Mouse (Mus musculus): ENCODE data around the gene Dusp3. TPM values are rescaled to one million over a fixed set of nuclear protein-coding genes. Genes with fewer than 3 reads are reported as not detected.

The Dusp3 gene
- polyA plus RNA-seq, 1 experiment from 2014 or later, result 24.4 TPM

DNA sequence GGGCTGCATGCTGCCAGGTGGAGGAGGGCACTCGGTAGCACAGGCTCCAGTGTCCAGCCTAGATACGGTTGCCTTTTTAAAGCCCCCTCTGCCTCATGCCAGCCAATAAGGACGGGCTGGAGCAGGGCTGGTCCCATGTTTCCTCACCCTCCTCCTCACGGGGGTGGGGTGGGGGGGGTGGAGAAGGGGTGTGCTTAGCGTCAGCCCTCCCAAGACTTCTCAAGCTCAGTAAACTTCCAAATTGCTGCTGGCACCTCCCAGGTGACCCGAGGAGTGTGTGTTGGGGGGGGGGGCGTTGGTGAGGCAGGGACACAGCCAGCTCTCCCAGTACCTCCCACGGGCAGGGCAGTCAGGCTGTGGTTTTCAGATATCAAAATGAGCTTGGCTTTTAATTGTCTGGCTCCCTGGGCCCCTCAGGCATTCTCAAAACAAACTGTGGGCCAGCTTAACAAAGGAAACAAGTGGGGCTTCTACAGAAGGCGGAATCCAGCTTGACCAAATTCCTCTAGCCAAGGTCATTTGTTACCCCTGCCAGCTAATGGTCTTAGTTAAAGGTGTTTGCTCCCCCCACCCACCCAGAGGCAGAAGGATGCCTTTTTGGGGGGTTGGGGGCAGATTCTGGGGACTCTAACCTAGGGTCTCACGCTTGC, 19.7 kb downstream of the Dusp3 start, which contains the start of gene Sost:
Gene Sost, minus strand, starts transcription at position 51 of the 650 bp plus-strand sequence.
- peaks cover 17% of the 10 kb centered on the region for H3K27me3 ChIP-seq (ENCODE audit: control insufficient read depth, insufficient read depth, low read length)
- ATAC-seq (ENCODE audit: low read depth), result no peak
- WGBS, result 14% methylated on average over 10 of the region's 10 CpGs

DNA sequence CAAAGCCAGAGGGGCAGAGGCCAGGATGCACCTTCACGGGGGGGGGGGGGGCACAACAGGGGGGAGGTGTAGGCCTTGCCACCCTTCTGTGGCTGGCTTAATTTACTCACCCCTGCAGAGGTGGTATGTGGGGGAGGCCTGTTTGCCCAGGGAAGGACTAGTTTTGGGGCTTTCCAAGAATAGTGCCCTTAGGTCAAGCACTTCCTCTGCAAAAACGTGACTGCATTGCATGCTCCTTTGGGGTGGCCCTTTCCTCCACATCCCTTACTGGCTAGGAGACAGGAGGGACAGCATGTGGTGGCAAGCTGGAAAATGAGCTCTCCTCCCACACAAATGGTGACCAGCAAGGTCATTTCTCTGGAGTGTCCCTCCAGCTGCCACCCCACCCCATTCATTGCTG, 21.3 kb downstream of the Dusp3 start:
- Histone ChIP-seq H3K27me3 (ENCODE audit: control insufficient read depth, insufficient read depth, low read length) (peaks cover 24% of the 10 kb centered on the region), H3K9ac (replicated peaks; ENCODE audit: low read depth, low read length) (no peak overlapping the region), H3K4me2 (ENCODE audit: low read depth, low read length) (no peak overlapping the region), H3K4me3 (ENCODE audit: low read depth, low read length) (no peak overlapping the region), H3K36me3 (ENCODE audit: control insufficient read depth, insufficient read depth, low read length) (no peaks in the 10 kb centered on the region), H3K27ac (ENCODE audit: low read depth, low read length) (no peak overlapping the region), H3K4me1 (ENCODE audit: control insufficient read depth, insufficient read depth, low read length) (peaks cover 3% of the 10 kb centered on the region; the same call in 1 of the 2 replicates), H3K9me3 (ENCODE audit: control insufficient read depth, low read length) (no peaks in the 10 kb centered on the region)
- WGBS, result 16% methylated on average over 2 of the region's 2 CpGs
- no peak for ATAC-seq (ENCODE audit: low read depth)

More for the DNA sequence above, 19.7 kb downstream of the Dusp3 start, which contains the start of gene Sost:
- Histone ChIP-seq H3K27ac (ENCODE audit: low read depth, low read length) (no peak within 1 kb of the TSS), H3K36me3 (ENCODE audit: control insufficient read depth, insufficient read depth, low read length) (no peaks in the 10 kb centered on the region), H3K4me3 (ENCODE audit: low read depth, low read length) (no peak within 1 kb of the TSS), H3K4me2 (ENCODE audit: low read depth, low read length) (no peak within 1 kb of the TSS), H3K4me1 (ENCODE audit: control insufficient read depth, insufficient read depth, low read length) (peaks cover 3% of the 10 kb centered on the region; the same call in 1 of the 2 replicates), H3K9me3 (ENCODE audit: control insufficient read depth, low read length) (no peaks in the 10 kb centered on the region), H3K9ac (replicated peaks; ENCODE audit: low read depth, low read length) (no peak within 1 kb of the TSS)

DNA sequence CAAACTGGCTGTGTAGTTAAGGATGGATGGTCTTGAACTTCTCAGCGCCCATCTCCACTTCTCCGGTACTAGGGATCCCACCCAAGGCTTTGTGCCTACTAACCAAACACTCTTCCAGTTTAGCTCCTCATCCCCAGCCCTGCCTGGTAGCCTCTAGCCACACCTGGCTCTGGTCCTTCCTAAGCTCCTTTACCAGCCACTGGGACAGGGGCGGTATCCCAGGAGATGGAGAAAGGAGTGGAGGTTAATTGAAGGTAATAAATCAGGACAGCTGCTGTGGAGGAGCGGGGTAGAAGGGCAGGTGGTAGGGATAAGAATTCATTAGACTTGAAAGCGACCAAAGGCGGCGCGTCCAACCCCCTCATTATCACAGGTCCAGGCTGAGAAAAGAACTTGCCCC, 22.2 kb downstream of the Dusp3 start:
- ATAC-seq (ENCODE audit: low read depth), result no peak
- Histone ChIP-seq H3K4me2 (ENCODE audit: low read depth, low read length) (no peak overlapping the region), H3K27ac (ENCODE audit: low read depth, low read length) (no peak overlapping the region), H3K4me1 (ENCODE audit: control insufficient read depth, insufficient read depth, low read length) (peaks cover 3% of the 10 kb centered on the region; the same call in 1 of the 2 replicates), H3K27me3 (ENCODE audit: control insufficient read depth, insufficient read depth, low read length) (peaks cover 24% of the 10 kb centered on the region), H3K9me3 (ENCODE audit: control insufficient read depth, low read length) (no peaks in the 10 kb centered on the region), H3K36me3 (ENCODE audit: control insufficient read depth, insufficient read depth, low read length) (no peaks in the 10 kb centered on the region), H3K9ac (replicated peaks; ENCODE audit: low read depth, low read length) (no peak overlapping the region), H3K4me3 (ENCODE audit: low read depth, low read length) (no peak overlapping the region)
- WGBS, result 4% methylated on average over 8 of the region's 8 CpGs

DNA sequence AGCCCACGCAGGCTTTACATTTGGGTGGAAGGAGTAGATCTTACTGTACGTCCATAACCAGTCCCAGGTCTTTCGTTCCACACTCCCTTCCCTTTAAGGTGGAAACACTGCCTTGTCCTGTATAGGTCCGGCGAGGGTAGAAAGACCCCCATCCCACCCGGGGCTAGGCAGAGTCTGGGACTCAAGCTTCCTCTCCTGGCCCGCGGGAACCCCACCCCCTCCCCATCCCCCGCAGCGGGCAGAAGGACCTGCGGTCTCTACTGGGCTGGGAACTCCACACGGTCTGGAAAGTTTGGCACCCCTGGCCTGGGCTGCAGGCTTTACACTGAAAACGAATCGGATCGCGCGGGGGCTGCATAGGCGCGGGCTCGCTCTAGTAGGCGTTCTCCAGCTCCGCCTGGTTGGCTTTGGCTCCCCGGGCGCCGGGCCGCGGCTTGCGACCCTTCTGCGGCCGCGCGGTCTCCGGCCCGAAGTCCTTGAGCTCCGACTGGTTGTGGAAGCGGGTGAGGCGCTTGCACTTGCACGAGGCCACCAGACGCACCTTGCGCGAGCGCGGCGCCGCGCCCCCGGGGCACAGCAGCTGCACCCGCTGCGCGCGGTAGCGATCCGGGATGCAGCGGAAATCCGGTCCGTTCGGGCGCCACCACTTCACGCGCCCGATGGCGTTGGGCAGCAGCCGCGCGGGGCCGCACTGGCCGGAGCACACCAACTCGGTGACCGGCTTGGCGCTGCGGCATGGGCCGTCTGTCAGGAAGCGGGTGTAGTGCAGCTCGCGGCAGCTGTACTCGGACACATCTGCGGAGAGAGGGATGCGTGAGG, 23.1 kb downstream of the Dusp3 start:
- H3K4me2 ChIP-seq (ENCODE audit: low read depth, low read length), result peak overlapping the region; percentile 87
- under 1% methylated on average over 78 of the region's 78 CpGs for WGBS
- peak overlapping the region; percentile 52 for H3K9ac ChIP-seq (replicated peaks; ENCODE audit: low read depth, low read length)
- peak overlapping the region; percentile 46 for H3K4me3 ChIP-seq (ENCODE audit: low read depth, low read length)
- H3K27ac ChIP-seq (ENCODE audit: low read depth, low read length), result no peak overlapping the region
- H3K36me3 ChIP-seq (ENCODE audit: control insufficient read depth, insufficient read depth, low read length), result no peaks in the 10 kb centered on the region
- peak; percentile 50; the same call in 1 of the 2 replicates for ATAC-seq (ENCODE audit: low read depth)
- peaks cover 3% of the 10 kb centered on the region; the same call in 1 of the 2 replicates for H3K4me1 ChIP-seq (ENCODE audit: control insufficient read depth, insufficient read depth, low read length)
- peaks cover 24% of the 10 kb centered on the region for H3K27me3 ChIP-seq (ENCODE audit: control insufficient read depth, insufficient read depth, low read length)
- H3K9me3 ChIP-seq (ENCODE audit: control insufficient read depth, low read length), result no peaks in the 10 kb centered on the region

DNA sequence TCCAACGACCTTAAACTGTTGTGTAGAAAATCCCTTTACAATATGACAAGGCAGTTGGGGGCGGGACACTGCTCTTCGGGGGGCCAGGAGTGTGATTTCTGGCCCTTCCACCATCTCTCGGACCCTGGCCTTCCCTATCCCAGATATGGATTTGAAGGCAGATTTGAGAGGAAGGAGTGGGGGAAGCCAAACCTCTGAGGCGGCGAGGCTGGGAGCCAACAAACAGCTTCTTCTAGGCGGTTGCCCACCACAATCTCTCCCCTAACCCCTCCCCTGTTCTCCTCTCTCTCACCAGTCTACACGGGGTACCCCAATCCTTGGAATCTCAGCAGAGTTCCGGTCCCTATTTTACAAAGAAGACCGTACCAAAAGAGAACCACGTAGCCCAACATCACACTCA, 23.8 kb downstream of the Dusp3 start:
- no peak overlapping the region for H3K27ac ChIP-seq (ENCODE audit: low read depth, low read length)
- no peak overlapping the region for H3K9ac ChIP-seq (replicated peaks; ENCODE audit: low read depth, low read length)
- H3K4me1 ChIP-seq (ENCODE audit: control insufficient read depth, insufficient read depth, low read length), result peaks cover 3% of the 10 kb centered on the region; the same call in 1 of the 2 replicates
- peaks cover 24% of the 10 kb centered on the region for H3K27me3 ChIP-seq (ENCODE audit: control insufficient read depth, insufficient read depth, low read length)
- no peaks in the 10 kb centered on the region for H3K9me3 ChIP-seq (ENCODE audit: control insufficient read depth, low read length)
- WGBS, result 3% methylated on average over 11 of the region's 11 CpGs
- ATAC-seq (ENCODE audit: low read depth), result no peak
- H3K4me3 ChIP-seq (ENCODE audit: low read depth, low read length), result no peak overlapping the region; the same call in 1 of the 2 replicates
- peak overlapping the region; percentile 87; the same call in 1 of the 2 replicates for H3K4me2 ChIP-seq (ENCODE audit: low read depth, low read length)
- H3K36me3 ChIP-seq (ENCODE audit: control insufficient read depth, insufficient read depth, low read length), result no peaks in the 10 kb centered on the region

DNA sequence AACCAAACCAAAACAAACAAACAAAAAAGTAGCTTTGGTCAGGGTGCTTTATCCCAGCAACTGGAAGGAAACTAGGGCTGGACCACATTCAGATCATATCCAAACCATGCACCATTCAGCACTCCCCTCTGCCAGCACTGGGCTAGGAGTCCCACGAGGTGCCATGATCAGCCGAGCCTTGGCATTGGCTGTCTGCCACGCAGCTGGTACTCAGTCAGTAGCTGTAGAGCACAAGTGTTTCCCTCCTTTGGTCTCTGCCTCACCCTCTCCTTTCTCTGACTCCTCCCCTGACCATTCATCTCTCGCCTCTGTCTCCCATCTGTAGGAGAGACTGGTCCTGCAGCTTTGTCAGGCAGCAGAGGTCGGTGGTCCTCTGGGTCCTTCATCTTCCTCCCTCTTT, 29.3 kb downstream of the Dusp3 start:
- Histone ChIP-seq H3K9me3 (ENCODE audit: control insufficient read depth, low read length) (no peaks in the 10 kb centered on the region), H3K4me2 (ENCODE audit: low read depth, low read length) (no peak overlapping the region), H3K4me1 (ENCODE audit: control insufficient read depth, insufficient read depth, low read length) (peaks cover 4% of the 10 kb centered on the region; the same call in 1 of the 2 replicates), H3K36me3 (ENCODE audit: control insufficient read depth, insufficient read depth, low read length) (no peaks in the 10 kb centered on the region), H3K4me3 (ENCODE audit: low read depth, low read length) (no peak overlapping the region), H3K27me3 (ENCODE audit: control insufficient read depth, insufficient read depth, low read length) (peaks cover 9% of the 10 kb centered on the region; the same call in 1 of the 2 replicates), H3K9ac (replicated peaks; ENCODE audit: low read depth, low read length) (no peak overlapping the region), H3K27ac (ENCODE audit: low read depth, low read length) (no peak overlapping the region)
- 40% methylated on average over 5 of the region's 5 CpGs for WGBS
- ATAC-seq (ENCODE audit: low read depth), result no peak

DNA sequence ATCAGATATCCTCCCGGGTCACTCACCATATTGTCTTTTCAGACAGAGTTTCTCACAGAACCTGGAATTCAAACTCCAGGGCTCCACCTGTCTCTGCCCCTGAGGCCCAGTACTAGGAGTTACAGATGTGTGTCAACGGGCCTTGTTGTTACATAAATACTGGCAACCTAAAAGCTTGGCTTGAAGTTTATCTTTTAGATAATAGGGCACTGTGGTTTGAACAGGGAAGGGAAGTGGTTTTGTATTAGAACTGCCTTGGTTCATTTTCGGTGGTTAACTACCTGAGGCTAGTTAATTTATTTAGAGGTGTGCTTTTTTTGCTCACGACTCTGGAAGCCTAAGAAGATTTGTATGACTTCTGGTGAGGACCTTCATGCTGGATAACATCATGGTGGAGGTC, 33.4 kb downstream of the Dusp3 start:
- 79% methylated on average over 4 of the region's 4 CpGs for WGBS
- peaks cover 4% of the 10 kb centered on the region; the same call in 1 of the 2 replicates for H3K4me1 ChIP-seq (ENCODE audit: control insufficient read depth, insufficient read depth, low read length)
- no peaks in the 10 kb centered on the region for H3K27me3 ChIP-seq (ENCODE audit: control insufficient read depth, insufficient read depth, low read length)
- no peak overlapping the region for H3K4me2 ChIP-seq (ENCODE audit: low read depth, low read length)
- no peak for ATAC-seq (ENCODE audit: low read depth)
- no peak overlapping the region for H3K27ac ChIP-seq (ENCODE audit: low read depth, low read length)
- no peak overlapping the region for H3K9ac ChIP-seq (replicated peaks; ENCODE audit: low read depth, low read length)
- no peaks in the 10 kb centered on the region for H3K36me3 ChIP-seq (ENCODE audit: control insufficient read depth, insufficient read depth, low read length)
- H3K4me3 ChIP-seq (ENCODE audit: low read depth, low read length), result no peak overlapping the region
- no peaks in the 10 kb centered on the region for H3K9me3 ChIP-seq (ENCODE audit: control insufficient read depth, low read length)

DNA sequence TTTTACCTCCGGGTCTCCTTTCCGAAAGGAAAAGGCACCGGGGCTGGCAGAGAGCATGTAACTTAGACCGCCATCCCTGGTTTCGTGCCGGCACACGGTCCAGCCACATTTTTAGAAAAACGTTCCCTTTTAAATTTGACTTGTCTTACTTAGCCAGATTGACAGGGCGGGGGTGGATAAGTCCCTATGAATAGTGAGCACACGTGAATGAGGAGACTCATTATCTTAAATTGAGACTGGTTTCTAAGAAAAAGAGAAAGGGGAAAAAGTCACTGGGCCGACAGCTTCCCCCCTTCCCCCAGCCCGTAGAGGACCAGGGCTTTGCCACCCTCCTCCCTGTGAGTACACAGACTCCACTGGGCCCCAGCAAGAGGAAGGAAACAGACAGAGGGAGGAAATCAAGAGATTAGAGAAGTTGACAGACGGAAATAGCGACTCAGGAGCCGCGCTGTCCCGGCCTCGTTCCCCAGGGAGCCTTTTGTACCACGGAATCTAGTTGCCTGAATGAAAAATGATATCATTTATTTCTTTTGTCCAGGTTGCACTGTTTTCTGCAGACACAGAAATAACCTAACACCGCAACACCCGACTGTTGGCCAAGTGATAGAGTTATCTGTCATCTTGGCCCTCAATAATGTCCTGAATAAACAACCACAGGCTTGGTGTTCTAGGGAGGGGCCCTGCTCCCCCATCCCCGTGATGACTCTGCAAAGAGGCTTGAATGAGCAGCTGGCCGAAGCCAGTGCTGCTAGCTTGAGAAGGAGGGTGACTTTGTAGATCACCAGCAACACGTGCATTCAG, 34.1 kb downstream of the Dusp3 start:
- Histone ChIP-seq H3K9ac (replicated peaks; ENCODE audit: low read depth, low read length) (no peak overlapping the region), H3K9me3 (ENCODE audit: control insufficient read depth, low read length) (no peaks in the 10 kb centered on the region), H3K27me3 (ENCODE audit: control insufficient read depth, insufficient read depth, low read length) (no peaks in the 10 kb centered on the region), H3K36me3 (ENCODE audit: control insufficient read depth, insufficient read depth, low read length) (no peaks in the 10 kb centered on the region), H3K4me3 (ENCODE audit: low read depth, low read length) (no peak overlapping the region), H3K4me1 (ENCODE audit: control insufficient read depth, insufficient read depth, low read length) (peaks cover 4% of the 10 kb centered on the region; the same call in 1 of the 2 replicates), H3K27ac (ENCODE audit: low read depth, low read length) (no peak overlapping the region), H3K4me2 (ENCODE audit: low read depth, low read length) (no peak overlapping the region)
- no peak for ATAC-seq (ENCODE audit: low read depth)
- 34% methylated on average over 24 of the region's 24 CpGs for WGBS
